Mouse (Mus musculus) bone marrow, adult 2 months (tissue): ENCODE results near the gene Zbtb37.

Source experiments
- CTCF ChIP-seq: fragments of 200-500 bp; IDR thresholded peaks from 2 replicates; pipeline ENCODE4 v1.5.1; 2011; ENCODE audit warnings: low read length, control low read depth; ENCODE audit not compliant: control insufficient read depth, insufficient read depth
- POLR2A ChIP-seq: fragments of 200-500 bp; IDR thresholded peaks from 2 replicates; pipeline ENCODE4 v1.6.1; 2011; ENCODE audit warnings: low read depth, mild to moderate bottlenecking, control low read depth, low read length, borderline replicate concordance; ENCODE audit not compliant: control insufficient read depth

GRCm38 (mm10) chr1:161008038-161008437, 26.6 kb downstream of the Zbtb37 start:
- TF ChIP-seq CTCF (no peak), POLR2A (no peak)
